Mouse (Mus musculus) liver, embryonic 13.5 days (tissue): Measurements from ENCODE around the gene Mbd6. TPM values are rescaled to one million over a fixed set of nuclear protein-coding genes. Genes with fewer than 3 reads are reported as not detected.

Source experiments
- ATAC-seq: fragments of 200-750 bp; cut with Nextera tagmentation; 2 replicates; pipeline ENCODE4 v1.8.0; 2017; ENCODE audit warnings: low read depth, mild to moderate bottlenecking, moderate number of reproducible peaks, moderate library complexity
- DNase-seq: peaks from one replicate; pipeline ENCODE4 v3.0.0; 2022
- H3K27ac ChIP-seq: fragments of 300-500 bp; sonication (generic); 2 replicates; pipeline ENCODE4 v1.5.1; 2015; ENCODE audit warnings: moderate library complexity, mild to moderate bottlenecking, inconsistent platforms
- H3K27me3 ChIP-seq: fragments of 300-500 bp; sonication (generic); 2 replicates; pipeline ENCODE4 v1.6.1; 2015; ENCODE audit warnings: mild to moderate bottlenecking, inconsistent platforms
- H3K36me3 ChIP-seq: fragments of 300-500 bp; sonication (generic); 2 replicates; pipeline ENCODE4 v1.6.1; 2015; ENCODE audit warnings: mild to moderate bottlenecking, inconsistent platforms
- H3K4me1 ChIP-seq: fragments of 300-500 bp; sonication (generic); replicated peaks from 2 replicates; pipeline ENCODE4 v1.6.1; 2015; ENCODE audit warnings: inconsistent platforms
- H3K4me2 ChIP-seq: fragments of 300-500 bp; sonication (generic); 2 replicates; pipeline ENCODE4 v1.6.1; 2015; ENCODE audit warnings: inconsistent platforms, mild to moderate bottlenecking, moderate library complexity
- H3K4me3 ChIP-seq: fragments of 300-500 bp; sonication (generic); replicated peaks from 2 replicates; pipeline ENCODE4 v1.5.1; 2015; ENCODE audit warnings: mild to moderate bottlenecking, inconsistent platforms
- H3K9ac ChIP-seq: fragments of 300-500 bp; sonication (generic); 2 replicates; pipeline ENCODE4 v1.6.1; 2015; ENCODE audit warnings: mild to moderate bottlenecking, inconsistent platforms
- H3K9me3 ChIP-seq: fragments of 300-500 bp; sonication (generic); replicated peaks from 2 replicates; pipeline ENCODE4 v1.6.1; 2016; ENCODE audit warnings: inconsistent platforms
- WGBS: fragments of 180-500 bp; shearing (Covaris S2); methylation state at CpG from one replicate; pipeline ENCODE4 v1.1.7; 2015; ENCODE audit not compliant: insufficient replicate concordance; 5-methylcytosine and 5-hydroxymethylcytosine counted together
- polyA plus RNA-seq: library from polyadenylated mRNA; unstranded; fragments of >200 nt; fragmentation: Nextera tagmentation; extraction: Ambion mirVana; gene quantifications from 2 replicates; pipeline ENCODE4 v1.2.1, GENCODE M21; 2015

The Mbd6 gene
- polyA plus RNA-seq, 1 experiment from 2014 or later, result 6.5 TPM

DNA sequence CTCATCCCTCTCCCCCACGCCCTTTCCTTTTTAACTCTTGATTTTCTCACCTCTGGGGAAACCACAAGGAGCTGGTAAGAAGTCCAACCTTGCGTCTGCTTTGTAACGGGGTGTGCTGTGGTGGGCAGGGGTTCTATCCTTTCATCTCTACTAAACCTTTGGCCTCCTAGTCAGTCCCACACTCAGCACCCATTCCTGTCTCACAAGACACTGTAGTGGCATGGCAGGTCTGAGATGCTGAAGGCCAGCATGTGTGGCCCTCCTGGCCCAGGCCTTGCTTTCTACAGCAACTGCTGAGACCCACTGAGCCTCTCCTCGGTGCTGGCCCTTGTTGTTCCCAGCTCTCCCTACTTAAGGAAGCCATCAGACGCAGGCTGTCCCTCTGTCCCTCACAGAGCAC, 16.4 kb downstream of the Mbd6 start:
- no peak overlapping the region for H3K27ac ChIP-seq
- WGBS, result 83% methylated on average over 5 of the region's 5 CpGs
- peaks cover 49% of the 10 kb centered on the region for H3K4me1 ChIP-seq
- ATAC-seq (no peak), DNase-seq (no peak)
- peaks cover 85% of the 10 kb centered on the region for H3K36me3 ChIP-seq
- no peak overlapping the region; the same call in 1 of the 2 replicates for H3K9ac ChIP-seq
- no peak overlapping the region for H3K4me2 ChIP-seq
- no peak overlapping the region for H3K4me3 ChIP-seq
- H3K27me3 ChIP-seq, result no peaks in the 10 kb centered on the region
- H3K9me3 ChIP-seq, result no peaks in the 10 kb centered on the region

DNA sequence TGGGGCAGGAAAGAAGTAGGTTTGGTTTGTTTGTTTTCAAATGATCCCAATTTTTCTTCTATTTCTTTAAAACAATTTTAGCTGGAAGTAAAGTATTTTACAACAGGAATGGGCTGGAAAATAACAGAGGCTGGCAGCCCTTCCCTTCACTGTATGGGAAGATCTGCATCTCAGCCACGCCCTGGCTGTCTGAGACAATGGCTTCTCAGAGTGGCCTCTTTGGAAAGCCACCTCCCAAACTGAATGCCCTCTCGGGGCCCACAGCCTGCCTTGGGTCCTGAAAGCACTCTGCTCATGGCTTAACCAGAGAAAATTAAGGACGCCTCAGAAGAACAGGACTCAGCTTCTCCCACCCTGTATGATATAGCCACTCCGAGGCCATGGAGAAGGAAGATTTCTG, 18.9 kb downstream of the Mbd6 start:
- H3K4me1 ChIP-seq, result peaks cover 59% of the 10 kb centered on the region
- ATAC-seq (no peak), DNase-seq (no peak)
- no peak overlapping the region for H3K4me3 ChIP-seq
- H3K9ac ChIP-seq, result 0 out of 2 replicates have a peak overlapping the region, but pooled peaks have one; percentile 23
- H3K4me2 ChIP-seq, result peak overlapping the region; percentile 11; the same call in 1 of the 2 replicates
- peaks cover 2% of the 10 kb centered on the region; the same call in 1 of the 2 replicates for H3K27me3 ChIP-seq
- peak overlapping the region; percentile 1; the same call in 1 of the 2 replicates for H3K27ac ChIP-seq
- 52% methylated on average over 4 of the region's 4 CpGs for WGBS
- H3K9me3 ChIP-seq, result no peaks in the 10 kb centered on the region
- H3K36me3 ChIP-seq, result peaks cover 61% of the 10 kb centered on the region

DNA sequence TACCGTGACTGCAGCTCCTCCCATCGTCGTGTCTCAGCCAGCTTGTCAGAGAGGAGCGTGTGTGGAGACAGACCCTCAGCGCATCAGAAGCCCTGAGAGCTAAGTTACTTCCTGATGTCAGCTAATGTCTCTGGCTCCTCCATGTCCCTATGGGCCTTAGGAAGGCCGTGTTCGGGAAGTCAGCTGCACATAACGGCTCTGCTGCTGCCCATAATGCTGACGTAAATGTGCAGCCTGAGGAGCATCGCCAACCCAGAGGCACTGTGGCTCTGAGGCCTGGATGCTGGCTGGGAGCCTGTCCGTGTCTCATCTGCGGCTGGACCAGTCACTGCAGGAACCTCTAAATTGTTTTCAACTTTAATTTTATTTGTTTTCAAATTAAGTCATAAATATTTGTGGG, 19.8 kb downstream of the Mbd6 start:
- Histone ChIP-seq H3K9me3 (no peaks in the 10 kb centered on the region), H3K4me2 (no peak overlapping the region), H3K4me1 (peaks cover 54% of the 10 kb centered on the region), H3K27ac (peak overlapping the region; percentile 20; the same call in 1 of the 2 replicates), H3K36me3 (peaks cover 52% of the 10 kb centered on the region), H3K27me3 (peaks cover 9% of the 10 kb centered on the region), H3K9ac (peak overlapping the region; percentile 19; the same call in 1 of the 2 replicates), H3K4me3 (no peak overlapping the region)
- 85% methylated on average over 12 of the region's 12 CpGs for WGBS
- no peak for DNase-seq
- no peak for ATAC-seq

DNA sequence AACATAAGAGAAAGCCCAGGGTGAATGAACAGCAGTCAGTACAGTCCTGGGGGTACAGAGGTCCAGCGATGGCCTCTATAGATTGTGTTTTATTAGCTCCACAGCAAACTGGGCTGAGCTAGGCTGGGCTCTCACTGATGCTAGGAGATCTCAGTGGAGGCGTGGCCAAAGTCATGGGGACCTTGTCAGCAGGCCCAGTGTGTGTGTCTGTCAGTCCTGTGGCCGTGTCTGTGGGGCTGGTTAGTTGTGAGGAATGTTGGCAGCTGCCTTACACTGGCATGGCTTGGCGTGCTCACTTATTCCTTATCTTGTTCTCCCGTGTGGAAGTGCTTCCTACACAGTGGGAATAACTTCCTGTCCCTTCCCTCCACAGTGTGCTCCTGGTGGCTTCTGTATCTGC, 20.4 kb downstream of the Mbd6 start:
- Histone ChIP-seq H3K4me1 (peaks cover 48% of the 10 kb centered on the region), H3K4me2 (0 out of 2 replicates have a peak overlapping the region, but pooled peaks have one; percentile 12), H3K4me3 (no peak overlapping the region), H3K9ac (peak overlapping the region; percentile 19; the same call in 1 of the 2 replicates), H3K27me3 (peaks cover 14% of the 10 kb centered on the region), H3K36me3 (peaks cover 47% of the 10 kb centered on the region), H3K9me3 (no peaks in the 10 kb centered on the region), H3K27ac (0 out of 2 replicates have a peak overlapping the region, but pooled peaks have one; percentile 4)
- WGBS, result 59% methylated on average over 5 of the region's 5 CpGs
- ATAC-seq (no peak), DNase-seq (no peak)

DNA sequence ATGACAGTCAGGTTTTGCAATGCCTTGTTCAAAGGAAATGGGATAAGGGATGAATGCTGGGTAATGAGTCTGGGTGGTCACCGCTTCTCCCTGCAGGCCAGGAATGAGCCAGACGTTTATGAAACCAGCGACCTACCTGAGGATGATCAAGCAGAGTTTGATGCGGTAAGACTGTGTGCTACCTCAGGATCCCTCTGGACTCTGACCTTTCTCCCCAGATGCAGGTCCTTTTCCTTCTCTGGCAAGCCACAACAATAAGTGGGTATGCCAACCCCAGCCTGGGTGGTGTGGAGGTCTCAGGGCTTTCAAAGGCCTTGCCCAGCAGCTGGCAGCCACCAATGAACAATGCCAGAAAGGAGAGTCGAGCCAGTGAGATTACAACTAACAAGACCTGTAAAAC, 21.5 kb downstream of the Mbd6 start:
- Histone ChIP-seq H3K4me3 (peak overlapping the region; percentile 98), H3K4me2 (peak overlapping the region; percentile 85), H3K9me3 (no peaks in the 10 kb centered on the region), H3K27me3 (peaks cover 25% of the 10 kb centered on the region), H3K4me1 (peaks cover 51% of the 10 kb centered on the region), H3K36me3 (peaks cover 36% of the 10 kb centered on the region), H3K9ac (peak overlapping the region; percentile 100), H3K27ac (peak overlapping the region; percentile 96)
- 67% methylated on average over 5 of the region's 5 CpGs for WGBS
- DNase-seq (no peak), ATAC-seq (no peak)

DNA sequence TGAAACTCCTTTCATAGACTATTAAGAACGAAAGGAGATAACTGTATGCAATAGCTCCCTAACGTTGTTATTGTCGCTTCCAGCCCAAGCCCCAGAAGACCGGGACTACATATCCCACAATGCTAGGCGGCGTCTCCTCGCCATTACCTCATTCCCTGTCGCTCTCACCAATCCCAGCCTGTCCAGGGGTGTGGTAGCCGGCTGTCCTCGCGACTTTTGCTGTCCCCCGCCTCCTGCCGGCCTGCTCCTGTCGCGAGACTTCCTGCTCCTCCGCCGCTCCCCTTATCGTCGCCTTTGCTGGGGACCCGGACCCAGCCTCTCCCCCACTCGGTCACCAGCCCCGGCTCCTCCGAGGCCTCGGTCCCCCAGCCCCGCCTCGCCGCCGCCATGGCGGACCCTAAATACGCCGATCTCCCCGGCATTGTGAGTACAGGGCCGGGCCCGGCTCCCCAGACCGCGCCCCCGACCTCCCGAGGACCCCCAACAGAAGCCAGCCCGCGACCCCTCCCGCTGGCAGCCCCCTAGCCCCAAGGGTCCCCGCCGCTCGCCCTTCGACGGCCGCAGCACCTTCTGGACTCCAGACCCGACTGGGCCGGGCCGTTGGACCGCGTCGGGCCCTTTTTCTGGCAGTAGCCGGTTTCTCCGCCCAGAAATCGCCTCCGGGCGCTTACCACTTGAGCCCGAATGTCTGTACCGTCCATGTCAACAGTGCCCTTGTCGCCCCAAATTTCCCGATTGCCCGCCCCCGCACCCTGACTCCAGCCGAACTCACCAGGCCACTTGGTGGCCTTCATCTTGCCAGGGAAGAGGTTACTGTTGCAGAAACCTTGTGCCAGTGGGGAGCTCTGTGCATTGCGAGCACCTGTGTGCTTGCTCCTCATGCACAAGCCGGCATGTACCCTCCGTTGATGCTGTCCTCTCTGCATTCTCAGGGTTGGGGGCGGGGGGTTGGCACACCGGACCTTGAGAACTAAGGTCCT, 22.4 kb downstream of the Mbd6 start, which contains the start of gene Dctn2:
Gene Dctn2 (plus strand): TSS at position 257 of the 980 bp plus-strand sequence.
- ATAC-seq (peak; percentile 97), DNase-seq (peak; percentile 97)
- no peaks in the 10 kb centered on the region for H3K9me3 ChIP-seq
- WGBS, result under 1% methylated on average over 70 of the region's 70 CpGs
- H3K9ac ChIP-seq, result peak within 1 kb of the TSS; percentile 100
- peaks cover 27% of the 10 kb centered on the region for H3K36me3 ChIP-seq
- H3K4me3 ChIP-seq, result peak within 1 kb of the TSS; percentile 98
- H3K27me3 ChIP-seq, result peaks cover 34% of the 10 kb centered on the region
- peaks cover 52% of the 10 kb centered on the region for H3K4me1 ChIP-seq
- peak within 1 kb of the TSS; percentile 96 for H3K27ac ChIP-seq
- peak within 1 kb of the TSS; percentile 85 for H3K4me2 ChIP-seq

DNA sequence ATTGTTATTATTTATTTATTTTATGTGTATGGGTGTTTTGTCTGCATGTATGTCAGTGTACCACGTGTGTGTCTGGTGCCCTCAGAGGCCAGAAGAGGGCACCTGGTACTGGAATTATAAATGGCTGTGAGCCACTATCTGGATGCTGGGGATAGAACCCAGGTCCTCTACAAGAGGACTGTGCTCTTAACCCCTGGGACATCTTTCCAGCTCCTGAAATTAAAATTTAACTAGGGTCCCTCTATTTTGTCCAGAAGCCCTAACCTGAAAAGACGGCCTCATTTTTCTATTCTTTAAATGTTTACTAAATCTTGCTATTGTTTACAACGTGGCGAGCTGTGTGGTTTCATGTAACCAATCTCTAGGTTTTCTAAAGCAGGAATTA, 23.1 kb downstream of the Mbd6 start:
- Histone ChIP-seq H3K4me1 (peaks cover 52% of the 10 kb centered on the region), H3K27me3 (peaks cover 41% of the 10 kb centered on the region), H3K4me3 (peak overlapping the region; percentile 98), H3K4me2 (peak overlapping the region; percentile 85), H3K36me3 (peaks cover 20% of the 10 kb centered on the region), H3K9me3 (no peaks in the 10 kb centered on the region), H3K27ac (peak overlapping the region; percentile 35; the same call in 1 of the 2 replicates), H3K9ac (no peak overlapping the region)
- ATAC-seq, result peak; percentile 58
- no peak for DNase-seq
- 27% methylated on average over 4 of the region's 4 CpGs for WGBS

DNA sequence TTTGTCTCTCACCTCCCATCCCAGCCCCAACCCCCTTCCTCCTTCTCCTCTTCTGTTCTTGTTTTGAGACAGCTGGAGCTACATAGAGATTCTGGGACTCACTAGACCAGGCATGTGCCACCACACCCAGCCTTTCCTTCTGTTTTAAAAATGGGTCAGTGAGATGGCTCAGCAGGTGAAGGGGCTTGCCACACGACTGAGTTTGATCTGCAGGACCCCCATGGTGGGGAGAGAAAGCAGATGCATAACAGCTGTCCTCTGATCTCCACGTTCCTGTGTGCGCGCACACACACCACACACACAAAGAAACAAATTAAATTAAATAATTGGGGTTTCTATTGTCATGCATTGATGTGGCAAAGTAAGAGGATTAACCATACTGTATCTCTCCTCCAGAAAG, 23.8 kb downstream of the Mbd6 start:
- no peak overlapping the region for H3K4me2 ChIP-seq
- ATAC-seq (no peak), DNase-seq (no peak)
- H3K4me1 ChIP-seq, result peaks cover 45% of the 10 kb centered on the region
- H3K27me3 ChIP-seq, result peaks cover 46% of the 10 kb centered on the region
- H3K36me3 ChIP-seq, result peaks cover 13% of the 10 kb centered on the region
- WGBS, result 75% methylated on average over 4 of the region's 4 CpGs
- H3K4me3 ChIP-seq, result no peak overlapping the region
- no peaks in the 10 kb centered on the region for H3K9me3 ChIP-seq
- H3K9ac ChIP-seq, result no peak overlapping the region
- H3K27ac ChIP-seq, result no peak overlapping the region

DNA sequence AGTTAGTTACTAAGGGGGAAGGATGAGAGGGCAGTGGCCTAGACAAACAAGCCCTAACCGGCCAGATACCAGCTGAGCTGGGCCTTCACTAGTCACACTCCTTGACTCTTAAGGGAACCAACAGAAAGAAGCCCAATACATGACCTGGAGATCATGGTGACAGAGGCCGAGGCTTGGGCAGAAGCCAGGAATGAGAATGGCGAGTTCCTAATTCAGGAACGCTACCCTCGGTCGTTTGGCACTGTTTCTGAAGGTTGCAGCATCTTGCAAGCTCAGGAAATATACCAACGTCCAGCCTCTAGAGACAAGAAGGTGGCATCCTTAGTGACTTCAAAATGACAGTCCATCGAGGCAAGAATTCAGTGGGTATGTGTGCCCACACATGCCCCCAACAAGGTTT, 24.5 kb downstream of the Mbd6 start:
- Histone ChIP-seq H3K4me2 (no peak overlapping the region), H3K4me1 (peaks cover 39% of the 10 kb centered on the region), H3K4me3 (no peak overlapping the region), H3K27me3 (peaks cover 52% of the 10 kb centered on the region), H3K9ac (no peak overlapping the region), H3K27ac (no peak overlapping the region), H3K9me3 (no peaks in the 10 kb centered on the region), H3K36me3 (peaks cover 11% of the 10 kb centered on the region)
- 72% methylated on average over 8 of the region's 8 CpGs for WGBS
- no peak for DNase-seq
- ATAC-seq, result no peak

DNA sequence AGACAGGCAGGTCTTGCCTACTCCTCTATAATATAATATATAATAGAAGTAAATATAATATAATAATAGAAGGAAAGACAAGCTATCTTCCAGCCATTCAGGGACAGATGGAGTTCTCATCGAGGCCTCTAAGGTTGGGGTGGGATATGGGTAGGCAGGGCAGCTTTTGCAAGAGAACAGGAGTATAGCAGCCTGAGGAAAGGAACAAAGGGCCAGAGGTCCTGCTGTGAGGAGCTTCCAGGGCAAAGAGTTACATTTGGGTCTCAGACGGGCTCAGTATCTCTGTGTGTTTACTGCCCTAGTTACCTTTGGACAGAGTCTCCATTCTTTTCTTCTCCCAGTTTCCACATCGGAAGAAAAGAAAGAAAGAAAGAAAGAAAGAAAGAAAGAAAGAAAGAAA, 25.2 kb downstream of the Mbd6 start:
- H3K9me3 ChIP-seq, result no peaks in the 10 kb centered on the region
- H3K4me3 ChIP-seq, result no peak overlapping the region
- H3K27me3 ChIP-seq, result peaks cover 57% of the 10 kb centered on the region
- DNase-seq, result no peak
- peaks cover 5% of the 10 kb centered on the region for H3K36me3 ChIP-seq
- peak overlapping the region; percentile 74; the same call in 1 of the 2 replicates for H3K4me2 ChIP-seq
- 69% methylated on average over 3 of the region's 3 CpGs for WGBS
- H3K9ac ChIP-seq, result no peak overlapping the region
- ATAC-seq, result no peak
- H3K27ac ChIP-seq, result no peak overlapping the region
- H3K4me1 ChIP-seq, result peaks cover 32% of the 10 kb centered on the region

DNA sequence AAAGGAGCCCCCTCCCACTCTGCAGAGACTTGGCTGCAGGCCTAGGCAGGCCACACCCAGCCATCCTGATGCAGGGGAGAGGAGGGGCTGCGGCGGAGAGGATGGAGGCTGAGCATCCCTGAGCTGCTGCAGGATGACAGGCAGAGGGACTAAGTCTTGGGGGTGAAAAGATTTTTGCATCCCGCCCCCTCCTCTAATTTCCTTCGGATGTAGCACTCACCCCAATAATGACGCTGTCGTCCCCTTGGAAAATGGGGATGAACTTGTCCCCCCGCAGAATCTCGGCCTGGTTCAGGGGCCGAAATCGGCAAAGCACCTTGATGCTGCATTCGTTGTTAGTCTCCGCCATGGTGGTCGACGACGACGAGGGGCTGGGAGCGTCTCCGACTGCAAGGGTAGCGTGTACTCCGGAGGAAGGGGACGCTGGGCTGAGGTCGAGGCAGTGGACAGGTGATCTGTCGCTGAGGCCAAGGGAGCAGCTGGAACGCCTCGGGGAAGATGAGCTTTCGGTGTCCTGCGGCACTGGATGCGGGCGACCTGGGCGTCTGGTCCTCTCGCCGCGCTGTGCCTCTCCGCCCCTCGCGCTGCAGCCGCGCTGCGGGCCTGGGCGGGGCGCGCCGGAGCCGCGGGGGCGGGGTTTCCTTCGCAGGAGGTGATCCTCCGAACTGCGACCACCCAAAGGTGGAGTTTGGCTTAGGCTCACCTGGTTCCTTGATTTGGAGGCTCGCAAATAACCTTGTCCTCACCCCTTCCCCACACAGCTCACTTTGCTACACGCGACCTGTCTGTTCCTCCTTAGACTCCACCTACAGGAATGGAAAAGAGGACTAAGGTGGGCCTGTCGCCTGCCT, 26.0 kb downstream of the Mbd6 start, which contains the start of gene Kif5a:
Gene Kif5a (minus strand): TSS at position 801 of the 851 bp plus-strand sequence.
- Histone ChIP-seq H3K27me3 (peaks cover 65% of the 10 kb centered on the region), H3K4me2 (peak within 1 kb of the TSS; percentile 74), H3K9ac (peak within 1 kb of the TSS; percentile 44), H3K27ac (no peak within 1 kb of the TSS), H3K4me1 (peaks cover 23% of the 10 kb centered on the region), H3K36me3 (no peaks in the 10 kb centered on the region), H3K4me3 (peak within 1 kb of the TSS; percentile 52), H3K9me3 (no peaks in the 10 kb centered on the region)
- 3% methylated on average over 53 of the region's 53 CpGs for WGBS
- DNase-seq, result peak; percentile 39
- no peak for ATAC-seq
